Mouse (Mus musculus) small intestine, adult 2 months (tissue): Measurements from ENCODE around the gene Efemp2.

Experiments used
- CTCF ChIP-seq: fragments of 200-500 bp; IDR thresholded peaks from 2 replicates; pipeline ENCODE4 v1.5.1; 2012; ENCODE audit warnings: low read depth, mild to moderate bottlenecking, control low read depth, inconsistent platforms, low read length, moderate library complexity, mixed read lengths; ENCODE audit not compliant: insufficient replicate concordance, insufficient read length; ENCODE audit errors: extremely low read depth
- POLR2A ChIP-seq: fragments of 200-500 bp; IDR thresholded peaks from 2 replicates; pipeline ENCODE4 v1.6.1; 2012; ENCODE audit warnings: low read depth, mild to moderate bottlenecking, control low read depth, inconsistent platforms, low read length, moderate library complexity

- TF ChIP-seq POLR2A (no peak), CTCF (no peak)
Observed at GRCm38 (mm10) chr19:5444954-5445353, 28.8 kb upstream of the Efemp2 start.
